Mouse (Mus musculus) hindbrain, embryonic 12.5 days (tissue): ENCODE data around the gene Antxrl. TPM values are rescaled to one million over a fixed set of nuclear protein-coding genes. Genes with fewer than 3 reads are reported as not detected.

Experiments used
- ATAC-seq: fragments of 200-750 bp; cut with Nextera tagmentation; 2 replicates; pipeline ENCODE4 v1.8.0; 2017; ENCODE audit warnings: moderate TSS enrichment; ENCODE audit not compliant: low FRiP score
- H3K27ac ChIP-seq: fragments of 300-500 bp; sonication (generic); 2 replicates; pipeline ENCODE4 v1.5.1; 2016; ENCODE audit warnings: mild to moderate bottlenecking
- H3K27me3 ChIP-seq: fragments of 300-500 bp; sonication (generic); 2 replicates; pipeline ENCODE4 v1.6.1; 2016; ENCODE audit warnings: mild to moderate bottlenecking
- H3K36me3 ChIP-seq: fragments of 300-500 bp; sonication (generic); 2 replicates; pipeline ENCODE4 v1.6.1; 2016; ENCODE audit warnings: mild to moderate bottlenecking
- H3K4me1 ChIP-seq: fragments of 300-500 bp; sonication (generic); 2 replicates; pipeline ENCODE4 v1.6.1; 2016
- H3K4me2 ChIP-seq: fragments of 300-500 bp; sonication (generic); replicated peaks from 2 replicates; pipeline ENCODE4 v1.6.1; 2016; ENCODE audit warnings: mild to moderate bottlenecking
- H3K4me3 ChIP-seq: fragments of 300-500 bp; sonication (generic); 2 replicates; pipeline ENCODE4 v1.5.1; 2016; ENCODE audit warnings: mild to moderate bottlenecking
- H3K9ac ChIP-seq: fragments of 300-500 bp; sonication (generic); 2 replicates; pipeline ENCODE4 v1.6.1; 2016; ENCODE audit warnings: mild to moderate bottlenecking, moderate library complexity
- H3K9me3 ChIP-seq: fragments of 300-500 bp; sonication (generic); replicated peaks from 2 replicates; pipeline ENCODE4 v1.6.1; 2016; ENCODE audit warnings: mild to moderate bottlenecking
- WGBS: fragments of 180-500 bp; shearing (Covaris S2); methylation state at CpG from one replicate; pipeline ENCODE4 v1.1.7; 2016; 5-methylcytosine and 5-hydroxymethylcytosine counted together
- polyA plus RNA-seq: library from polyadenylated mRNA; unstranded; fragments of >200 nt; fragmentation: Nextera tagmentation; extraction: Ambion mirVana; gene quantifications from 2 replicates; pipeline ENCODE4 v1.2.1, GENCODE M21; 2016

Antxrl gene
- polyA plus RNA-seq, 1 experiment from 2014 or later: not detected

DNA sequence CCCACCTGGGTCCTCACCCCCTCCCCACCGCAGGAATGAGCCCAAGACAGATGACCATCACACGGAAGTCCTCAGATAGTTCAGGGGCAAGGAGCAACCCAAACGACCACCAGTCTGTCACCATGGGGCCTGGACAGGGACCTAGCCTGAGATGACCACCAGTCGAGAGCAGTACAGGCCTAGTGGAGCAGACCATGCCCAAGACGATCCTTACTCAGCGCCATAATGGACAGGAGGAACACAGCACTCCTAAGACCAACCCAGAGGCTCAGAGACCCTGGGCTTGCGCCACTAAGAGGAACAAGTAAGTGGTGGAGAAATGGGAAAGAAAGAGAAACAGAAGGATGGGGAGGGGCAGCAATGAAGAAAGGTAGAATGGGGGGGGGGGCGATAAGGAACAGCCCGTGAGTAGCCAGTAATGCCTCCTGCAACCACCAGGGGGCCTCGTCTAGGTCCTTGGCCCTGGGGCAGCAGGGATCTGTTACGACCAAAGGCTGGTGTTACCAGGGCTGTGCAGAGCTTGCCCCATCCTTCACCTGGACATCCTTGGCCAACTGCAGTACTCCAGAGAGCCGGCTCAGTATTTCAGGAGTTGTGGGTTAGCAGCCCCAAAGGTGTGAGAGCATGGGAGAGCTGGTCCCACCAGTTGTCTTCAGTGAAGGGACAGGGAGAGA, 54.0 kb downstream of the Antxrl start:
- H3K36me3 ChIP-seq: no peaks in the 10 kb centered on the region
- H3K27me3 ChIP-seq: no peaks in the 10 kb centered on the region
- H3K27ac ChIP-seq: no peak overlapping the region
- no peak for ATAC-seq
- H3K9ac ChIP-seq: no peak overlapping the region
- no peaks in the 10 kb centered on the region for H3K4me1 ChIP-seq
- no peak overlapping the region for H3K4me3 ChIP-seq
- H3K4me2 ChIP-seq: no peak overlapping the region
- WGBS: 64% methylated on average over 11 of the region's 12 CpGs
- no peaks in the 10 kb centered on the region for H3K9me3 ChIP-seq

DNA sequence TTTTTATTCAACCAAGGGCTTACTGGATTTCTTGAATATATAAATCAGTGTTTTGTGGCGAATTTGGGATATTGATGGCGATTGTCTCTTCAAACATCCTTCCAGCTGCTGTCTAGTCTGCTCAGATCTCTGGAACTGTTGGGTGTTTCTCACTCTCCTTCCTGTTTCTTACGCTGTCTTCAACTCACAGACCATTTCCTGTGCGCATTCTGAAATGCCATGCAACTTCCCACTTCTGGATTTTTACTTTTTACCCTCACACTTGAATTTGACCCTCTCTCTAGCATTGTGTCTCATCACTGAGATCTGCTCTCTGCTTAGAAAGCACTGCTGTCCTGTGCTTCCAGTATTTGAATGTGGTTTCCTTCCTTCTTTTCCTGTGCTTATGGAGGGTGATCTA, 55.1 kb downstream of the Antxrl start:
- Histone ChIP-seq H3K4me1 (no peaks in the 10 kb centered on the region), H3K4me2 (no peak overlapping the region), H3K27me3 (no peaks in the 10 kb centered on the region), H3K9me3 (no peaks in the 10 kb centered on the region), H3K36me3 (no peaks in the 10 kb centered on the region), H3K9ac (no peak overlapping the region), H3K27ac (no peak overlapping the region), H3K4me3 (no peak overlapping the region)
- no peak for ATAC-seq
- 82% methylated on average over 4 of the region's 4 CpGs for WGBS

DNA sequence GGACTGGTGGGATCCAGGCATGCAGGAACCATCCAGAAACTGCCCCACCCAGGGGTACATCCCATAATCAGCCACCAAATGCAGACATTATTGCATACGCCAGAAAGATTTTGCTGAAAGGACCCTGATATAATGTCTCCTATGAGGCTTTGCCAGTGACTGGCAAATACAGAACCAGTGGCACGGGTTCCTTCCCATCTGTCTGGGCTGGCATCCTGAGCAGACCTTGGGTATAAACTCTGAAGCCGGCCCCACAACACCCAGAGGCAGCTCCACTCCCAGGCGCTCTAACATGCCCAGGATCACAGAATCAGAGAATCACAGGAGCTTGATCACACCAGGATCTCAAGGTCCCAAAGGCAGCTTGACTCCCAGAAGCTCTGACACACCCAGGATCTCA, 61.8 kb downstream of the Antxrl start:
- H3K27ac ChIP-seq: no peak overlapping the region
- no peak for ATAC-seq
- WGBS: 83% methylated on average over 4 of the region's 4 CpGs
- H3K4me1 ChIP-seq: no peaks in the 10 kb centered on the region
- H3K9ac ChIP-seq: no peak overlapping the region
- no peaks in the 10 kb centered on the region for H3K9me3 ChIP-seq
- H3K27me3 ChIP-seq: no peaks in the 10 kb centered on the region
- H3K4me2 ChIP-seq: no peak overlapping the region
- no peaks in the 10 kb centered on the region for H3K36me3 ChIP-seq
- no peak overlapping the region for H3K4me3 ChIP-seq

DNA sequence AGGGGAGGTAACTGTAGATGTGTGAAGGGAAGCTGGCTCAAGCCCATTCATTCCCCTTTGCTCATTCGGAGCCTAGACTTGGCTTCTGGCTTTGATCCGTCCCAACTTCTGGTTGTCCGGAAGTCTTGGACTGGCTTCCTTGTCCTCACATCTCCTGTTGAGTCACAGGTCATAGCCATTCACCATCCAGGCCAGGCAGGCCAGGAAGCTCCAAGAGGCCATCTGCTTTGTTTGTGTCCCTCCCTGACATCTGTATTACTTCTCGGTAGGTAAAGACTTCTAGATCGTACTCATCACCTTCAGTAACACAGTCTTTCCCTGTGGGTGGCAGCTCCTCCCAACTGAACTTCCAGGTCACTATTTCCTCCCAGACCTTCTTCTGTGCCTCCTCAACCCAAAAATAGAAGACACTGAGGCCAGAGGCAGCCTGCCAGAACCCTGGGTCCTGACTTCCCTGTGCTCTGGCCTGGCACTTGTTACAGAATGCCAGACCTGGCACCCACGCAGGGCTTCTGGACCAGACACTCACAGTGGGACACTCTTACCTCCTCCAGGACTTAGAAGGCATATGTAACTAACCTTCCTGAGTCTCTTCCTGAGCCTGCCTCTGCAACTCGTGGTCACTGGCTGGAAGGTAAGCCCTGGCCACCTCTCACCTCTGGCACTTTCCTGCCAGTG, 66.7 kb downstream of the Antxrl start:
- WGBS: 85% methylated on average over 7 of the region's 7 CpGs
- Histone ChIP-seq H3K27me3 (no peaks in the 10 kb centered on the region), H3K27ac (no peak overlapping the region), H3K9me3 (no peaks in the 10 kb centered on the region), H3K36me3 (no peaks in the 10 kb centered on the region), H3K4me2 (no peak overlapping the region), H3K4me1 (no peaks in the 10 kb centered on the region), H3K4me3 (no peak overlapping the region), H3K9ac (no peak overlapping the region)
- no peak for ATAC-seq

- 79% methylated on average over 12 of the region's 12 CpGs for WGBS
- Histone ChIP-seq H3K27ac (no peak overlapping the region), H3K27me3 (no peaks in the 10 kb centered on the region), H3K36me3 (no peaks in the 10 kb centered on the region), H3K4me2 (no peak overlapping the region), H3K4me1 (no peaks in the 10 kb centered on the region), H3K9me3 (no peaks in the 10 kb centered on the region), H3K4me3 (no peak overlapping the region), H3K9ac (no peak overlapping the region)
- ATAC-seq: no peak
Observed at GRCm38 (mm10) chr14:34120016-34120910, 67.8 kb downstream of the Antxrl start.

- no peak for ATAC-seq
- Histone ChIP-seq H3K27me3 (no peaks in the 10 kb centered on the region), H3K9ac (no peak overlapping the region), H3K9me3 (no peaks in the 10 kb centered on the region), H3K36me3 (no peaks in the 10 kb centered on the region), H3K4me2 (no peak overlapping the region), H3K27ac (no peak overlapping the region), H3K4me1 (no peaks in the 10 kb centered on the region), H3K4me3 (no peak overlapping the region)
- 94% methylated on average over 3 of the region's 3 CpGs for WGBS
Observed at GRCm38 (mm10) chr14:34120923-34121351, 68.4 kb downstream of the Antxrl start.

GRCm38 (mm10) chr14:34121691-34122090, 69.2 kb downstream of the Antxrl start:
- 89% methylated on average over 4 of the region's 4 CpGs for WGBS
- Histone ChIP-seq H3K27me3 (no peaks in the 10 kb centered on the region), H3K4me3 (no peak overlapping the region), H3K9me3 (no peaks in the 10 kb centered on the region), H3K4me2 (no peak overlapping the region), H3K9ac (no peak overlapping the region), H3K36me3 (no peaks in the 10 kb centered on the region), H3K4me1 (no peaks in the 10 kb centered on the region), H3K27ac (no peak overlapping the region)
- ATAC-seq: no peak

Other genes starting within 250 kb of the Antxrl start
- 17.8 and 23.7 TPM in 2 replicates for gene Gdf10, start 129.1 kb upstream of the Antxrl start, polyA plus RNA-seq
- gene Gdf2, start 111.7 kb upstream of the Antxrl start, polyA plus RNA-seq: 0.06 TPM in 1 of 2 replicates, not detected in the other
- gene Rbp3, start 98.7 kb upstream of the Antxrl start, polyA plus RNA-seq: not detected in 2 replicates
- gene Zfp488, start 73.9 kb upstream of the Antxrl start, polyA plus RNA-seq: 0.25 and 0.34 TPM in 2 replicates
- gene Gm30083, start 37.5 kb upstream of the Antxrl start, polyA plus RNA-seq: not detected in 2 replicates
- gene Gm5460, start 35.9 kb upstream of the Antxrl start, polyA plus RNA-seq: not detected in 2 replicates
- gene Anxa8, start 33.3 kb downstream of the Antxrl start, polyA plus RNA-seq: 1.1 and 1.3 TPM in 2 replicates
- not detected in 2 replicates for gene A630023A22Rik, start 50.0 kb downstream of the Antxrl start, polyA plus RNA-seq
- 0.05 and 0.10 TPM in 2 replicates for gene Npy4r, start 99.8 kb downstream of the Antxrl start, polyA plus RNA-seq
- gene Gprin2, start 148.9 kb downstream of the Antxrl start, polyA plus RNA-seq: 3.3 and 4.8 TPM in 2 replicates
- gene Syt15, start 166.9 kb downstream of the Antxrl start, polyA plus RNA-seq: 0.36 and 0.59 TPM in 2 replicates